Mouse (Mus musculus) heart, embryonic 11.5 days (tissue): ENCODE results near the gene Hist1h3c. TPM values are rescaled to one million over a fixed set of nuclear protein-coding genes. Genes with fewer than 3 reads are reported as not detected.

Experiments used
- ATAC-seq: fragments of 200-750 bp; cut with Nextera tagmentation; replicated peaks from 2 replicates; pipeline ENCODE4 v1.8.0; 2017; ENCODE audit warnings: moderate library complexity; ENCODE audit not compliant: insufficient number of reproducible peaks, low FRiP score, low TSS enrichment
- H3K27ac ChIP-seq: fragments of 300-500 bp; sonication (generic); 2 replicates; pipeline ENCODE4 v1.5.1; 2014; ENCODE audit warnings: mild to moderate bottlenecking, low read depth, low read length
- H3K27me3 ChIP-seq: fragments of 300-500 bp; sonication (generic); 2 replicates; pipeline ENCODE4 v1.6.1; 2014; ENCODE audit warnings: mild to moderate bottlenecking, low read length, mixed read lengths; ENCODE audit not compliant: control insufficient read depth, insufficient read depth
- H3K36me3 ChIP-seq: fragments of 300-500 bp; sonication (generic); 2 replicates; pipeline ENCODE4 v1.6.1; 2014; ENCODE audit warnings: mild to moderate bottlenecking, low read length, moderate library complexity, mixed read lengths; ENCODE audit not compliant: control insufficient read depth, insufficient read depth
- H3K4me1 ChIP-seq: fragments of 300-500 bp; sonication (generic); 2 replicates; pipeline ENCODE4 v1.6.1; 2014; ENCODE audit warnings: low read length; ENCODE audit not compliant: control insufficient read depth, insufficient read depth
- H3K4me2 ChIP-seq: fragments of 300-500 bp; sonication (generic); 2 replicates; pipeline ENCODE4 v1.6.1; 2014; ENCODE audit warnings: mild to moderate bottlenecking, moderate library complexity
- H3K4me3 ChIP-seq: fragments of 300-500 bp; sonication (generic); 2 replicates; pipeline ENCODE4 v1.5.1; 2014; ENCODE audit warnings: low read depth, low read length
- H3K9ac ChIP-seq: fragments of 300-500 bp; sonication (generic); 2 replicates; pipeline ENCODE4 v1.6.1; 2014; ENCODE audit warnings: mild to moderate bottlenecking, low read depth, low read length, moderate library complexity
- H3K9me3 ChIP-seq: fragments of 300-500 bp; sonication (generic); replicated peaks from 2 replicates; pipeline ENCODE4 v1.6.1; 2016; ENCODE audit warnings: low read length; ENCODE audit not compliant: control insufficient read depth
- WGBS: fragments of 180-500 bp; shearing (Covaris S2); extraction: QIAGEN DNeasy Blood & Tissue Kit; methylation state at CpG from one replicate; pipeline ENCODE4 v1.1.7; 2014; ENCODE audit not compliant: insufficient replicate concordance; 5-methylcytosine and 5-hydroxymethylcytosine counted together
- polyA plus RNA-seq: library from polyadenylated mRNA; unstranded; fragments of >200 nt; fragmentation: Nextera tagmentation; extraction: Ambion mirVana; gene quantifications from 2 replicates; pipeline ENCODE4 v1.2.1, GENCODE M21; 2014

The Hist1h3c gene
- polyA plus RNA-seq, 1 experiment from 2014 or later = 4.1 TPM

DNA sequence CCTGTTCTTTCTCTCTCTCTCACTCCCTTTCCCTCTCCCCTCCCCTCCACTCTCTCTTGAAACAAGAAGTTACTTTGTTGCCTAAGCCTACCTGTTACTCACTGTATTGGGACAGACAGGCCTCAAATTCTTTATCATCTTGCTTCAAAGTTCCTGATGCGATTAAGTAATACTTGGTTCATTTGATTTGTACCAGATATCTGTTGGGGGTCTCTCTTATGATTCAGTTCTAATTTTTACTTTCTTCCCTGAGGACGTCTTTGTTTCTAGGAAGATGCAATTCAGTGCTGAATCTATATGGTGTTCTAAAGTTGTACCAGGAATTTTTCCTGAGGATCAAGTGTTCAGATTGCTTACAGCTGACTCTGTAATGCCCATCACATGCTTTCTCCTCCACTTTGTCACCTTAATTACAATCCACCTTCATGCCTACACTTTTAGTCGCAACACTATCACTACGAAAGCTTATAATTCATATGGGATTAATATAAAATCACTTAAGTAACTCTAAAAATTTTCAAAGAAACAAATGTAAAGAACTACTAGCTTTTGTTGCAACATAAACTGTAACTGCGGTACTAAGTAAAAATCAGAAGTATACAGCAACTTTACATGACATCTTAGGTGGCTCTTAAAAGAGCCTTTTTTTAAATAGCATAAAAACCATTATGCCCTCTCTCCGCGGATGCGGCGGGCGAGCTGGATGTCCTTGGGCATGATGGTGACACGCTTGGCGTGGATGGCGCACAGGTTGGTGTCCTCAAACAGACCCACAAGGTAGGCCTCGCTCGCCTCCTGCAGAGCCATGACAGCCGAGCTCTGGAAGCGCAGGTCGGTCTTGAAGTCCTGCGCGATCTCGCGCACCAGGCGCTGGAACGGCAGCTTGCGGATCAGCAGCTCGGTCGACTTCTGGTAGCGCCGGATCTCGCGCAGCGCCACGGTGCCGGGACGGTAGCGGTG lies 701 bp downstream of the Hist1h3c start:
- 0 out of 2 replicates have a peak, but pooled peaks have one; percentile 2 for ATAC-seq
- WGBS = 2% methylated on average over 15 of the region's 36 CpGs
- peak overlapping the region; percentile 100 for H3K27ac ChIP-seq
- peak overlapping the region; percentile 71 for H3K4me2 ChIP-seq
- no peaks in the 10 kb centered on the region for H3K27me3 ChIP-seq
- H3K4me1 ChIP-seq = peaks cover 9% of the 10 kb centered on the region
- peak overlapping the region; percentile 59 for H3K9ac ChIP-seq
- peak overlapping the region; percentile 37 for H3K4me3 ChIP-seq
- H3K9me3 ChIP-seq = no peaks in the 10 kb centered on the region
- H3K36me3 ChIP-seq = no peaks in the 10 kb centered on the region

- no peak for ATAC-seq
- Histone ChIP-seq H3K4me3 (no peak overlapping the region), H3K4me1 (peaks cover 9% of the 10 kb centered on the region), H3K27me3 (no peaks in the 10 kb centered on the region), H3K36me3 (no peaks in the 10 kb centered on the region), H3K4me2 (peak overlapping the region; percentile 71), H3K9me3 (no peaks in the 10 kb centered on the region), H3K9ac (peak overlapping the region; percentile 59), H3K27ac (peak overlapping the region; percentile 100; the same call in 1 of the 2 replicates)
- WGBS = 50% methylated on average over 4 of the region's 4 CpGs
Observed at GRCm38 (mm10) chr13:23743963-23744362, 1.4 kb downstream of the Hist1h3c start.

DNA sequence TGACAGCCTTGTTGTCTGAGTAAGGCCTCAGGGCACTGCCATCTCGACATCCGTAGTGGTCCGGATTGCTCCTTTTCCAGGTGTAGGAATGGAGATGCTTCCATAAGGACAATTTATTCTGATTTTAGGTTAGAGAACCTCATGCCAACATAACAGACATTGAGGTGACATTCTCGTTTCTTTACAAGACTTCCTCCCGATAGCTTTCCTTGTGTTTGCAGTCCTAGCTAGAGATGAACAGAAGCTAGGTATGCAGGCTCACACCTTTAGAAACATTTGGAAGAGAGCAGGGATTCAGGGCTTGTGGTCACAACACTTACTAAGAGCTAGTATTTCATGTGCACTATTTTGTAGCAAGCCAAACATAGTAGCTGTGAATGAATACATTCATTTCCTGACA lies 2.2 kb downstream of the Hist1h3c start:
- H3K9ac ChIP-seq = no peak overlapping the region

DNA sequence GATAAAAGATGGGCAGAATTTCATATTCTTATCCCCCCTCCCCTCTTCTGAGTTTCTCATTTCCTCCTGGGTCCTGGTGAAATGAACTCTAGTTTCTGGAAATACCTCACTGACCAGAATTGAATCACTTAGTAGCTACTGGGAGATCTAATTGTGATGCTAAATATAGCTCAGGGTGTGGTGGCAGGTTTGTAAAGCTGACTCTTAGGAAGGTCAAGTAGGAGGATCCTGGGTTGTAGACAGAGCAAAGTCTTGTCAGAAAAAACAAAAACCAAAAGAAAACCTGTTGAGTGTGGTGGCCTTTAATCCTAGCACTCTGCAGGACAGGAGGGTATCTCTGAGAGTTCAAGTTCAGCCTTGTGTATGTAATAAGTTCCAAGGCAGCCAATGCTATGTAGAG lies 3.4 kb downstream of the Hist1h3c start:
- 0 out of 2 replicates have a peak overlapping the region, but pooled peaks have one; percentile 18 for H3K9ac ChIP-seq
- H3K36me3 ChIP-seq = no peaks in the 10 kb centered on the region
- no peaks in the 10 kb centered on the region for H3K27me3 ChIP-seq
- H3K4me3 ChIP-seq = no peak overlapping the region
- peaks cover 4% of the 10 kb centered on the region; the same call in 1 of the 2 replicates for H3K4me1 ChIP-seq
- 0 out of 2 replicates have a peak overlapping the region, but pooled peaks have one; percentile 14 for H3K4me2 ChIP-seq
- H3K27ac ChIP-seq = no peak overlapping the region; the same call in 1 of the 2 replicates
- no peak for ATAC-seq
- H3K9me3 ChIP-seq = no peaks in the 10 kb centered on the region

More for the DNA sequence above, 2.2 kb downstream of the Hist1h3c start:
- Histone ChIP-seq H3K27ac (0 out of 2 replicates have a peak overlapping the region, but pooled peaks have one; percentile 22), H3K27me3 (no peaks in the 10 kb centered on the region), H3K9me3 (no peaks in the 10 kb centered on the region), H3K4me1 (peaks cover 9% of the 10 kb centered on the region), H3K4me2 (peak overlapping the region; percentile 10), H3K36me3 (no peaks in the 10 kb centered on the region), H3K4me3 (no peak overlapping the region)
- WGBS = 80% methylated on average over 5 of the region's 5 CpGs
- no peak for ATAC-seq

DNA sequence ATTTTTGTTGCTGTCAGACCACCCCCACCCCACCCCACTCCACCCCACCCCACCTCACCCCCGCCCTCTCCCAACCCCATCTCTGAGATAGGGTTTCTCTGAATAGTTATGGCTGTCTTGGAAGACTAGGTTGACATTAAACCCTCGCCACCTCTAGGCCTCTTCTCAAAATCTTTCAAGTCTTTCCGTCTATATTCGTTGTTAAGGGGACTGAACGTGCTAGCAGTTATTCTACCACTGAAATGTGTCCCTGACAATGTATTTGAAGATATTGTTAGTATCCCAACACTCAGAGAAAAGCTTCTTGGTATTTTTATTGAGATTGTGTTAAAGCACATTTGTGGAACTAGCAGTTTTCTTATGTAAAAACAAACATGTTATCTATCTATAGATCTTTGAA lies 4.5 kb downstream of the Hist1h3c start:
- Histone ChIP-seq H3K36me3 (no peaks in the 10 kb centered on the region), H3K4me3 (0 out of 2 replicates have a peak overlapping the region, but pooled peaks have one; percentile 69), H3K4me2 (peak overlapping the region; percentile 95), H3K27me3 (no peaks in the 10 kb centered on the region), H3K9ac (peak overlapping the region; percentile 96; the same call in 1 of the 2 replicates), H3K9me3 (no peaks in the 10 kb centered on the region), H3K4me1 (peaks cover 4% of the 10 kb centered on the region; the same call in 1 of the 2 replicates), H3K27ac (peak overlapping the region; percentile 100)
- WGBS = 53% methylated on average over 5 of the region's 5 CpGs
- no peak for ATAC-seq

- ATAC-seq = no peak
- H3K27me3 ChIP-seq = no peaks in the 10 kb centered on the region
- peak overlapping the region; percentile 96 for H3K9ac ChIP-seq
- H3K27ac ChIP-seq = peak overlapping the region; percentile 100
- H3K4me1 ChIP-seq = peaks cover 4% of the 10 kb centered on the region; the same call in 1 of the 2 replicates
- peak overlapping the region; percentile 95 for H3K4me2 ChIP-seq
- no peaks in the 10 kb centered on the region for H3K9me3 ChIP-seq
- no peaks in the 10 kb centered on the region for H3K36me3 ChIP-seq
- peak overlapping the region; percentile 69 for H3K4me3 ChIP-seq
- WGBS = 29% methylated on average over 13 of the region's 13 CpGs
Observed at GRCm38 (mm10) chr13:23740256-23740840, 5.1 kb downstream of the Hist1h3c start.

- Histone ChIP-seq H3K27ac (peak overlapping the region; percentile 100), H3K4me1 (peaks cover 4% of the 10 kb centered on the region; the same call in 1 of the 2 replicates), H3K4me3 (peak overlapping the region; percentile 69), H3K27me3 (no peaks in the 10 kb centered on the region), H3K9me3 (no peaks in the 10 kb centered on the region), H3K9ac (peak overlapping the region; percentile 96), H3K4me2 (peak overlapping the region; percentile 95), H3K36me3 (no peaks in the 10 kb centered on the region)
- WGBS = 1% methylated on average over 14 of the region's 14 CpGs
- no peak for ATAC-seq
Observed at GRCm38 (mm10) chr13:23739922-23740252, 5.5 kb downstream of the Hist1h3c start.

DNA sequence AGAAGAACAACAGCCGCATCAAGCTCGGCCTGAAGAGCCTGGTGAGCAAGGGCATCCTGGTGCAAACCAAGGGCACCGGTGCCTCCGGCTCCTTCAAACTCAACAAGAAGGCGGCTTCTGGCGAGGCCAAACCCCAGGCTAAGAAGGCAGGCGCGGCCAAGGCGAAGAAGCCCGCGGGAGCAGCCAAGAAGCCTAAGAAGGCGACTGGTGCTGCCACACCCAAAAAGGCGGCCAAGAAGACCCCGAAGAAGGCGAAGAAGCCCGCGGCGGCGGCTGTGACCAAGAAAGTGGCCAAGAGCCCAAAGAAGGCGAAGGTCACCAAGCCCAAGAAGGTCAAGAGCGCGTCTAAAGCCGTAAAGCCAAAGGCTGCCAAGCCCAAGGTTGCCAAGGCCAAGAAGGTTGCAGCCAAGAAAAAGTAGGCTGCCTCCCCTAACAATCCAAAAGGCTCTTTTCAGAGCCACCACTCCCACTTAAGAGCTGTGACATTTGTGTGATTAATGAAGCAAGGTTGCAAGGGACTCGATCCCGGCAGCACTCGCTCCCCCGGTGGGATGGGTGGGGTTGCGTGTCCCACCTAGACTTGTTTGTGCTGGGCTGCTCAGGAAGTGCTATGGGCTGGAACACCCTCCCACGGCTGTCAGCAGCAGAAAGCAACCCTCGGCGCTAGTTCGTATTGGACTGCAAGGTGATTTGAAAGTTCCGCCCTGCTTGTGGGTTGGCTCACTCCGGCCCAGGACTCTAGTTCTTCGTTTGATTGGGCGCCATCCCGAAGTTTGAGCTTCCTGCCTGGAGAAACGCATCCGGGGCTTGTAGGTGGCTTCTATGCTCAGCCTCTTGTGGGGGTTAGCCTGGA lies 6.1 kb downstream of the Hist1h3c start:
- peak overlapping the region; percentile 95 for H3K4me2 ChIP-seq
- peak overlapping the region; percentile 96 for H3K9ac ChIP-seq
- no peaks in the 10 kb centered on the region for H3K27me3 ChIP-seq
- no peaks in the 10 kb centered on the region for H3K36me3 ChIP-seq
- WGBS = under 1% methylated on average over 39 of the region's 39 CpGs
- ATAC-seq = peak; percentile 82
- H3K4me1 ChIP-seq = peaks cover 4% of the 10 kb centered on the region; the same call in 1 of the 2 replicates
- no peaks in the 10 kb centered on the region for H3K9me3 ChIP-seq
- H3K4me3 ChIP-seq = peak overlapping the region; percentile 69
- H3K27ac ChIP-seq = peak overlapping the region; percentile 100
